Mouse (Mus musculus) stomach, postnatal 0 days (tissue): ENCODE measurements at regions not wholly inside any gene's neighbourhood (a gene's known extent, or its start where the extent isn't known, plus 50 kb on each side); places are given as distances from the start of the nearest gene placed in this dataset.
A peak's percentile ranks its signal among the peaks of the same experiment; 100 is the strongest.

Experiments
- ATAC-seq: fragments of 200-750 bp; cut with Nextera tagmentation; 2 replicates; pipeline ENCODE4 v1.8.0; 2017; ENCODE audit not compliant: low FRiP score, low TSS enrichment
- DNase-seq: peaks from one replicate; pipeline ENCODE4 v3.0.0-alpha.2; 2016; ENCODE audit warnings: low spot score
- H3K27ac ChIP-seq: fragments of 300-500 bp; sonication (generic); replicated peaks from 2 replicates; pipeline ENCODE4 v1.5.1; 2014; ENCODE audit warnings: mild to moderate bottlenecking, control low read depth
- H3K27me3 ChIP-seq: fragments of 300-500 bp; sonication (generic); 2 replicates; pipeline ENCODE4 v1.6.1; 2014; ENCODE audit warnings: low read length; ENCODE audit not compliant: control insufficient read depth, insufficient read depth
- H3K36me3 ChIP-seq: fragments of 300-500 bp; sonication (generic); 2 replicates; pipeline ENCODE4 v1.6.1; 2014; ENCODE audit warnings: low read length, mixed read lengths; ENCODE audit not compliant: control insufficient read depth, insufficient read depth
- H3K4me1 ChIP-seq: fragments of 300-500 bp; sonication (generic); replicated peaks from 2 replicates; pipeline ENCODE4 v1.6.1; 2014; ENCODE audit warnings: antibody characterized with exemption; ENCODE audit not compliant: control insufficient read depth, insufficient read depth
- H3K4me2 ChIP-seq: fragments of 300-500 bp; sonication (generic); replicated peaks from 2 replicates; pipeline ENCODE4 v1.6.1; 2014; ENCODE audit warnings: low read depth, mild to moderate bottlenecking, control low read depth, moderate library complexity
- H3K4me3 ChIP-seq: fragments of 300-500 bp; sonication (generic); 2 replicates; pipeline ENCODE4 v1.5.1; 2014; ENCODE audit warnings: low read depth, low read length, control low read depth
- H3K9ac ChIP-seq: fragments of 300-500 bp; sonication (generic); 2 replicates; pipeline ENCODE4 v1.6.1; 2014; ENCODE audit warnings: mild to moderate bottlenecking, low read length, control low read depth, mixed read lengths
- H3K9me3 ChIP-seq: fragments of 300-500 bp; sonication (generic); 2 replicates; pipeline ENCODE4 v1.6.1; 2016; ENCODE audit warnings: low read length; ENCODE audit not compliant: control insufficient read depth
- CTCF ChIP-seq: IDR thresholded peaks from 2 replicates; pipeline ENCODE4 v1.5.1; 2016; ENCODE audit warnings: antibody characterized with exemption, low read depth, mild to moderate bottlenecking, moderate library complexity
- EP300 ChIP-seq: optimal IDR thresholded peaks from 2 replicates; pipeline ENCODE3; 2016; ENCODE audit warnings: antibody characterized with exemption
- WGBS: fragments of 180-500 bp; shearing (Covaris S2); extraction: QIAGEN DNeasy Blood & Tissue Kit; methylation state at CpG from one replicate; pipeline ENCODE4 v1.1.7; 2014; 5-methylcytosine and 5-hydroxymethylcytosine counted together

GRCm38 (mm10) chr3:51160625-51161024 is 63.6 kb upstream of the Noct start:
- no peak overlapping the region for H3K27ac ChIP-seq
- no peak for ATAC-seq
- peaks cover 3% of the 10 kb centered on the region; the same call in 1 of the 2 replicates for H3K4me1 ChIP-seq
- H3K27me3 ChIP-seq, result no peaks in the 10 kb centered on the region
- no peak overlapping the region for H3K9ac ChIP-seq
- H3K4me2 ChIP-seq, result no peak overlapping the region
- no peak for DNase-seq
- no peaks in the 10 kb centered on the region for H3K9me3 ChIP-seq
- 82% methylated on average over 7 of the region's 7 CpGs for WGBS
- no peak overlapping the region for H3K4me3 ChIP-seq
- no peak for TF ChIP-seq EP300
- no peak for TF ChIP-seq CTCF
- H3K36me3 ChIP-seq, result no peaks in the 10 kb centered on the region

GRCm38 (mm10) chr3:51169150-51169925 is 54.9 kb upstream of the Noct start:
- Histone ChIP-seq H3K9ac (0 out of 2 replicates have a peak overlapping the region, but pooled peaks have one; percentile 18), H3K9me3 (no peaks in the 10 kb centered on the region), H3K4me1 (no peaks in the 10 kb centered on the region), H3K4me3 (no peak overlapping the region), H3K4me2 (peak overlapping the region; percentile 23; the same call in 1 of the 2 replicates), H3K27ac (no peak overlapping the region), H3K27me3 (no peaks in the 10 kb centered on the region), H3K36me3 (no peaks in the 10 kb centered on the region)
- TF ChIP-seq EP300, result no peak
- TF ChIP-seq CTCF, result no peak
- DNase-seq, result no peak
- 50% methylated on average over 30 of the region's 30 CpGs for WGBS
- no peak for ATAC-seq

GRCm38 (mm10) chr3:51170225-51170852 is 53.9 kb upstream of the Noct start:
- Histone ChIP-seq H3K27me3 (no peaks in the 10 kb centered on the region), H3K4me3 (no peak overlapping the region), H3K9me3 (no peaks in the 10 kb centered on the region), H3K4me1 (no peaks in the 10 kb centered on the region), H3K4me2 (no peak overlapping the region), H3K9ac (no peak overlapping the region), H3K36me3 (no peaks in the 10 kb centered on the region), H3K27ac (no peak overlapping the region)
- 27% methylated on average over 19 of the region's 19 CpGs for WGBS
- TF ChIP-seq CTCF (peak; percentile 96), EP300 (no peak)
- ATAC-seq (peak; percentile 63), DNase-seq (peak; percentile 80)
